Mouse (Mus musculus) heart, postnatal 0 days (tissue): ENCODE measurements around the gene Orm1. TPM values are rescaled to one million over a fixed set of nuclear protein-coding genes. Genes with fewer than 3 reads are reported as not detected.

Source experiments
- ATAC-seq: fragments of 200-750 bp; cut with Nextera tagmentation; 2 replicates; pipeline ENCODE4 v1.8.0; 2017; ENCODE audit warnings: low read depth, moderate number of reproducible peaks, moderate library complexity; ENCODE audit not compliant: insufficient read depth
- DNase-seq: peaks from one replicate; pipeline ENCODE4 v3.0.0-alpha.2; 2016; ENCODE audit warnings: low spot score
- H3K27ac ChIP-seq: fragments of 300-500 bp; sonication (generic); 2 replicates; pipeline ENCODE4 v1.5.1; 2014; ENCODE audit warnings: low read depth, mild to moderate bottlenecking
- H3K27me3 ChIP-seq: fragments of 300-500 bp; sonication (generic); 2 replicates; pipeline ENCODE4 v1.6.1; 2014; ENCODE audit warnings: low read length, mixed read lengths; ENCODE audit not compliant: control insufficient read depth, insufficient read depth
- H3K36me3 ChIP-seq: fragments of 300-500 bp; sonication (generic); replicated peaks from 2 replicates; pipeline ENCODE4 v1.6.1; 2014; ENCODE audit warnings: low read length, mixed read lengths; ENCODE audit not compliant: control insufficient read depth, insufficient read depth
- H3K4me1 ChIP-seq: fragments of 300-500 bp; sonication (generic); 2 replicates; pipeline ENCODE4 v1.6.1; 2014; ENCODE audit warnings: antibody characterized with exemption; ENCODE audit not compliant: control insufficient read depth, insufficient read depth
- H3K4me2 ChIP-seq: fragments of 300-500 bp; sonication (generic); 2 replicates; pipeline ENCODE4 v1.6.1; 2014; ENCODE audit warnings: low read depth, mild to moderate bottlenecking, low read length, moderate library complexity
- H3K4me3 ChIP-seq: fragments of 300-500 bp; sonication (generic); 2 replicates; pipeline ENCODE4 v1.5.1; 2014; ENCODE audit warnings: low read depth, low read length
- H3K9ac ChIP-seq: fragments of 300-500 bp; sonication (generic); replicated peaks from 2 replicates; pipeline ENCODE4 v1.6.1; 2014; ENCODE audit warnings: low read depth, low read length, mixed read lengths
- H3K9me3 ChIP-seq: fragments of 300-500 bp; sonication (generic); replicated peaks from 2 replicates; pipeline ENCODE4 v1.6.1; 2016; ENCODE audit warnings: low read length; ENCODE audit not compliant: control insufficient read depth
- CTCF ChIP-seq: IDR thresholded peaks from 2 replicates; pipeline ENCODE4 v1.5.1; 2016; ENCODE audit warnings: antibody characterized with exemption, control low read depth, low read depth
- EP300 ChIP-seq: IDR thresholded peaks from 2 replicates; pipeline ENCODE4 v1.6.1; 2016; ENCODE audit warnings: antibody characterized with exemption, low read depth
- WGBS: fragments of 180-500 bp; shearing (Covaris S2); extraction: QIAGEN DNeasy Blood & Tissue Kit; methylation state at CpG from one replicate; pipeline ENCODE4 v1.1.7; 2014; 5-methylcytosine and 5-hydroxymethylcytosine counted together
- polyA plus RNA-seq: library from polyadenylated mRNA; unstranded; fragments of >200 nt; fragmentation: Nextera tagmentation; extraction: Ambion mirVana; gene quantifications from 2 replicates; pipeline ENCODE4 v1.2.1, GENCODE M21; 2015
- total RNA-seq: library from RNA; depleted of rRNA; stranded (reverse); fragments of >200 nt; gene quantifications from 2 replicates; pipeline ENCODE4 v1.2.3, GENCODE M21; 2014; ENCODE audit warnings: low replicate concordance

Gene Orm1
- total and polyA plus RNA-seq, 2 experiments from 2014 or later = not detected

GRCm38 (mm10) chr4:63342491-63342890 is 1.9 kb upstream of the Orm1 start:
- Histone ChIP-seq H3K4me1 (no peaks in the 10 kb centered on the region), H3K36me3 (no peaks in the 10 kb centered on the region), H3K27ac (no peak overlapping the region), H3K4me2 (no peak overlapping the region), H3K9me3 (no peaks in the 10 kb centered on the region), H3K27me3 (no peaks in the 10 kb centered on the region), H3K4me3 (no peak overlapping the region), H3K9ac (no peak overlapping the region)
- 53% methylated on average over 4 of the region's 4 CpGs for WGBS
- TF ChIP-seq CTCF (no peak), EP300 (no peak)
- DNase-seq (no peak), ATAC-seq (no peak)

GRCm38 (mm10) chr4:63343608-63344007 is 752 bp upstream of the Orm1 start:
- no peak overlapping the region for H3K9ac ChIP-seq
- WGBS = 73% methylated on average over 3 of the region's 3 CpGs
- no peaks in the 10 kb centered on the region for H3K4me1 ChIP-seq
- no peak for ATAC-seq
- H3K27ac ChIP-seq = no peak overlapping the region
- no peaks in the 10 kb centered on the region for H3K36me3 ChIP-seq
- DNase-seq = no peak
- H3K27me3 ChIP-seq = no peaks in the 10 kb centered on the region
- H3K4me2 ChIP-seq = no peak overlapping the region
- H3K4me3 ChIP-seq = no peak overlapping the region
- H3K9me3 ChIP-seq = no peaks in the 10 kb centered on the region
- TF ChIP-seq EP300 (no peak), CTCF (no peak)

GRCm38 (mm10) chr4:63345261-63345660 is 901 bp downstream of the Orm1 start:
- Histone ChIP-seq H3K27ac (no peak overlapping the region), H3K9ac (no peak overlapping the region), H3K36me3 (no peaks in the 10 kb centered on the region), H3K9me3 (no peaks in the 10 kb centered on the region), H3K4me3 (no peak overlapping the region), H3K4me2 (no peak overlapping the region), H3K27me3 (no peaks in the 10 kb centered on the region), H3K4me1 (no peaks in the 10 kb centered on the region)
- no peak for TF ChIP-seq EP300
- no peak for TF ChIP-seq CTCF
- no peak for DNase-seq
- no peak for ATAC-seq

GRCm38 (mm10) chr4:63346659-63347058 is 2.3 kb downstream of the Orm1 start:
- Histone ChIP-seq H3K9me3 (no peaks in the 10 kb centered on the region), H3K4me2 (no peak overlapping the region), H3K27me3 (no peaks in the 10 kb centered on the region), H3K9ac (no peak overlapping the region), H3K27ac (no peak overlapping the region), H3K4me1 (no peaks in the 10 kb centered on the region), H3K4me3 (no peak overlapping the region), H3K36me3 (no peaks in the 10 kb centered on the region)
- ATAC-seq (no peak), DNase-seq (no peak)
- TF ChIP-seq CTCF (no peak), EP300 (no peak)
- 81% methylated on average over 4 of the region's 4 CpGs for WGBS

- TF ChIP-seq EP300 = no peak
- no peak for TF ChIP-seq CTCF
- DNase-seq = no peak
- H3K27me3 ChIP-seq = no peaks in the 10 kb centered on the region
- no peak overlapping the region for H3K9ac ChIP-seq
- no peak overlapping the region for H3K4me3 ChIP-seq
- H3K4me2 ChIP-seq = no peak overlapping the region
- no peak overlapping the region for H3K27ac ChIP-seq
- H3K4me1 ChIP-seq = no peaks in the 10 kb centered on the region
- no peak for ATAC-seq
- no peaks in the 10 kb centered on the region for H3K9me3 ChIP-seq
- H3K36me3 ChIP-seq = no peaks in the 10 kb centered on the region
- 67% methylated on average over 6 of the region's 6 CpGs for WGBS
Measured at GRCm38 (mm10) chr4:63348524-63348923, 4.2 kb downstream of the Orm1 start.

- Histone ChIP-seq H3K36me3 (no peaks in the 10 kb centered on the region), H3K9me3 (no peaks in the 10 kb centered on the region), H3K9ac (no peak within 1 kb of the TSS), H3K27ac (no peak within 1 kb of the TSS), H3K4me3 (no peak within 1 kb of the TSS), H3K4me2 (no peak within 1 kb of the TSS), H3K27me3 (no peaks in the 10 kb centered on the region), H3K4me1 (peaks cover 4% of the 10 kb centered on the region; the same call in 1 of the 2 replicates)
- 53% methylated on average over 4 of the region's 4 CpGs for WGBS
- DNase-seq (peak; percentile 17), ATAC-seq (peak; percentile 65)
- TF ChIP-seq EP300 (no peak), CTCF (no peak)
Measured at GRCm38 (mm10) chr4:63355877-63356665, 11.7 kb downstream of the Orm1 start, which contains the start of gene Orm3. TSS of gene Orm3 (plus strand) at chr4:63356162.
